Mouse (Mus musculus) thymus, adult 2 months (tissue): ENCODE measurements around the gene Prss35.

Experiments used
- CTCF ChIP-seq: fragments of 200-500 bp; IDR thresholded peaks from 2 replicates; pipeline ENCODE4 v1.5.1; 2012; ENCODE audit warnings: mild to moderate bottlenecking, control low read depth, low read length, moderate library complexity, borderline replicate concordance; ENCODE audit not compliant: control insufficient read depth, poor library complexity, insufficient read depth; ENCODE audit errors: extremely low read depth
- POLR2A ChIP-seq: fragments of 200-500 bp; IDR thresholded peaks from 2 replicates; pipeline ENCODE4 v1.6.1; 2012; ENCODE audit warnings: mild to moderate bottlenecking, low read length, control low read depth, moderate library complexity; ENCODE audit not compliant: control insufficient read depth, poor library complexity, insufficient read depth; ENCODE audit errors: extremely low read depth

DNA sequence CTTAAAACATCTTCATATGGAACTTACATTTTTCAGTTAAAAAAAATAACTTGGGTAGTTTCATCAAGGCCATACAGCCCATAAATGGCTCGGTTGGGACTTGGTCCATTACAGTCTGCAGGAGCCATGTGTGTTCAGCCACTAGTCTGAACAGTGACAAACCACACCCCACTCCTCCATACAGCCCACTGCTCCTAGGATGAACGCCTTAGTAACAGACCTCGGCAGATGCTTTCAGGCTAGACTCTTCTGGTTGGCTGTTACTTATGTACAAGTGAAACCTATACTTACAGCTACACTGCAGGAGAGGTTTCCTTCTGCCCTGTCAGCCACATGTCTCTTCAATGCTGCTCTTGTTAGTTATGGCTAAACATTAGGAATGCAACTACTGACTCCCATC is 51.8 kb downstream of the Prss35 start:
- TF ChIP-seq CTCF = no peak
- no peak for TF ChIP-seq POLR2A
